Mouse (Mus musculus) hindbrain, embryonic 13.5 days (tissue): ENCODE results near the gene Slit1. TPM values are rescaled to one million over a fixed set of nuclear protein-coding genes. Genes with fewer than 3 reads are reported as not detected.

Experiments used
- ATAC-seq: fragments of 200-750 bp; cut with Nextera tagmentation; 2 replicates; pipeline ENCODE4 v1.8.0; 2017; ENCODE audit warnings: moderate TSS enrichment; ENCODE audit not compliant: low FRiP score
- H3K27ac ChIP-seq: fragments of 300-500 bp; sonication (generic); 2 replicates; pipeline ENCODE4 v1.5.1; 2015; ENCODE audit warnings: inconsistent platforms, mild to moderate bottlenecking, moderate library complexity
- H3K27me3 ChIP-seq: fragments of 300-500 bp; sonication (generic); 2 replicates; pipeline ENCODE4 v1.6.1; 2015; ENCODE audit warnings: mild to moderate bottlenecking, inconsistent platforms
- H3K36me3 ChIP-seq: fragments of 300-500 bp; sonication (generic); 2 replicates; pipeline ENCODE4 v1.6.1; 2015; ENCODE audit warnings: mild to moderate bottlenecking, inconsistent platforms
- H3K4me1 ChIP-seq: fragments of 300-500 bp; sonication (generic); replicated peaks from 2 replicates; pipeline ENCODE4 v1.6.1; 2015; ENCODE audit warnings: inconsistent platforms
- H3K4me2 ChIP-seq: fragments of 300-500 bp; sonication (generic); 2 replicates; pipeline ENCODE4 v1.6.1; 2015; ENCODE audit warnings: inconsistent platforms, mild to moderate bottlenecking, moderate library complexity
- H3K4me3 ChIP-seq: fragments of 300-500 bp; sonication (generic); 2 replicates; pipeline ENCODE4 v1.5.1; 2015; ENCODE audit warnings: mild to moderate bottlenecking, inconsistent platforms
- H3K9ac ChIP-seq: fragments of 300-500 bp; sonication (generic); 2 replicates; pipeline ENCODE4 v1.6.1; 2015; ENCODE audit warnings: mild to moderate bottlenecking, inconsistent platforms
- H3K9me3 ChIP-seq: fragments of 300-500 bp; sonication (generic); 2 replicates; pipeline ENCODE4 v1.6.1; 2016; ENCODE audit warnings: inconsistent platforms
- WGBS: fragments of 180-500 bp; shearing (Covaris S2); methylation state at CpG from one replicate; pipeline ENCODE4 v1.1.7; 2015; 5-methylcytosine and 5-hydroxymethylcytosine counted together
- polyA plus RNA-seq: library from polyadenylated mRNA; unstranded; fragments of >200 nt; fragmentation: Nextera tagmentation; extraction: Ambion mirVana; gene quantifications from 2 replicates; pipeline ENCODE4 v1.2.1, GENCODE M21; 2015

Slit1 gene
- polyA plus RNA-seq, 1 experiment from 2014 or later: 22.3 TPM

GRCm38 (mm10) chr19:41661466-41661865, 82.0 kb downstream of the Slit1 start:
- 44% methylated on average over 13 of the region's 13 CpGs for WGBS
- Histone ChIP-seq H3K9ac (no peak overlapping the region), H3K9me3 (no peaks in the 10 kb centered on the region), H3K36me3 (no peaks in the 10 kb centered on the region), H3K4me1 (peaks cover 91% of the 10 kb centered on the region), H3K27ac (no peak overlapping the region), H3K4me2 (no peak overlapping the region), H3K4me3 (no peak overlapping the region), H3K27me3 (peaks cover 73% of the 10 kb centered on the region)
- no peak for ATAC-seq

GRCm38 (mm10) chr19:41660999-41661374, 82.5 kb downstream of the Slit1 start:
- no peak for ATAC-seq
- Histone ChIP-seq H3K27ac (peak overlapping the region; percentile 40; the same call in 1 of the 2 replicates), H3K9me3 (no peaks in the 10 kb centered on the region), H3K9ac (no peak overlapping the region; the same call in 1 of the 2 replicates), H3K27me3 (peaks cover 69% of the 10 kb centered on the region), H3K4me3 (no peak overlapping the region), H3K36me3 (no peaks in the 10 kb centered on the region), H3K4me2 (no peak overlapping the region), H3K4me1 (peaks cover 91% of the 10 kb centered on the region)
- WGBS: 28% methylated on average over 4 of the region's 4 CpGs

- Histone ChIP-seq H3K36me3 (no peaks in the 10 kb centered on the region), H3K4me3 (no peak overlapping the region), H3K9me3 (no peaks in the 10 kb centered on the region), H3K27ac (peak overlapping the region; percentile 40), H3K4me2 (no peak overlapping the region), H3K9ac (peak overlapping the region; percentile 39; the same call in 1 of the 2 replicates), H3K27me3 (peaks cover 63% of the 10 kb centered on the region), H3K4me1 (peaks cover 91% of the 10 kb centered on the region)
- WGBS: 55% methylated on average over 17 of the region's 17 CpGs
- ATAC-seq: no peak
Measured at GRCm38 (mm10) chr19:41660294-41660998, 83.0 kb downstream of the Slit1 start.

GRCm38 (mm10) chr19:41657446-41657845, 86.0 kb downstream of the Slit1 start:
- H3K27me3 ChIP-seq: peaks cover 55% of the 10 kb centered on the region
- no peaks in the 10 kb centered on the region for H3K36me3 ChIP-seq
- H3K4me3 ChIP-seq: no peak overlapping the region
- H3K4me2 ChIP-seq: no peak overlapping the region
- 23% methylated on average over 9 of the region's 9 CpGs for WGBS
- H3K4me1 ChIP-seq: peaks cover 91% of the 10 kb centered on the region
- H3K9ac ChIP-seq: no peak overlapping the region
- H3K9me3 ChIP-seq: no peaks in the 10 kb centered on the region
- no peak overlapping the region for H3K27ac ChIP-seq
- ATAC-seq: no peak

GRCm38 (mm10) chr19:41656671-41657070, 86.8 kb downstream of the Slit1 start:
- Histone ChIP-seq H3K9me3 (no peaks in the 10 kb centered on the region), H3K27me3 (peaks cover 55% of the 10 kb centered on the region)
- WGBS: 85% methylated on average over 14 of the region's 14 CpGs

GRCm38 (mm10) chr19:41655970-41656369, 87.5 kb downstream of the Slit1 start:
- ATAC-seq: no peak
- no peaks in the 10 kb centered on the region for H3K36me3 ChIP-seq
- no peak overlapping the region for H3K4me3 ChIP-seq
- no peak overlapping the region for H3K9ac ChIP-seq
- H3K4me2 ChIP-seq: no peak overlapping the region
- H3K27me3 ChIP-seq: peaks cover 54% of the 10 kb centered on the region
- peaks cover 95% of the 10 kb centered on the region for H3K4me1 ChIP-seq
- 5% methylated on average over 9 of the region's 9 CpGs for WGBS
- H3K9me3 ChIP-seq: no peaks in the 10 kb centered on the region
- H3K27ac ChIP-seq: peak overlapping the region; percentile 76

More at GRCm38 (mm10) chr19:41656671-41657070, 86.8 kb downstream of the Slit1 start:
- Histone ChIP-seq H3K4me3 (no peak overlapping the region), H3K4me2 (no peak overlapping the region), H3K4me1 (peaks cover 95% of the 10 kb centered on the region), H3K27ac (peak overlapping the region; percentile 31), H3K36me3 (no peaks in the 10 kb centered on the region), H3K9ac (no peak overlapping the region)
- ATAC-seq: no peak

- 11% methylated on average over 6 of the region's 6 CpGs for WGBS
- peaks cover 95% of the 10 kb centered on the region for H3K4me1 ChIP-seq
- ATAC-seq: peak; percentile 37
- H3K27ac ChIP-seq: peak overlapping the region; percentile 76
- H3K9me3 ChIP-seq: no peaks in the 10 kb centered on the region
- H3K4me3 ChIP-seq: no peak overlapping the region
- no peaks in the 10 kb centered on the region for H3K36me3 ChIP-seq
- no peak overlapping the region for H3K4me2 ChIP-seq
- peaks cover 49% of the 10 kb centered on the region for H3K27me3 ChIP-seq
- H3K9ac ChIP-seq: peak overlapping the region; percentile 58
Measured at GRCm38 (mm10) chr19:41655089-41655783, 88.2 kb downstream of the Slit1 start.

- no peak overlapping the region for H3K4me3 ChIP-seq
- H3K9ac ChIP-seq: no peak overlapping the region
- H3K4me2 ChIP-seq: no peak overlapping the region
- no peaks in the 10 kb centered on the region; the same call in 1 of the 2 replicates for H3K36me3 ChIP-seq
- peak overlapping the region; percentile 72 for H3K27ac ChIP-seq
- peaks cover 39% of the 10 kb centered on the region for H3K27me3 ChIP-seq
- H3K9me3 ChIP-seq: no peaks in the 10 kb centered on the region
- H3K4me1 ChIP-seq: peaks cover 81% of the 10 kb centered on the region
- ATAC-seq: peak; percentile 29; the same call in 1 of the 2 replicates
- 11% methylated on average over 10 of the region's 10 CpGs for WGBS
Measured at GRCm38 (mm10) chr19:41651967-41652366, 91.5 kb downstream of the Slit1 start.

GRCm38 (mm10) chr19:41649394-41649793, 94.1 kb downstream of the Slit1 start:
- no peak overlapping the region for H3K27ac ChIP-seq
- peaks cover 16% of the 10 kb centered on the region for H3K36me3 ChIP-seq
- H3K4me2 ChIP-seq: no peak overlapping the region
- H3K9ac ChIP-seq: peak overlapping the region; percentile 30; the same call in 1 of the 2 replicates
- H3K27me3 ChIP-seq: peaks cover 38% of the 10 kb centered on the region; the same call in 1 of the 2 replicates
- H3K4me3 ChIP-seq: no peak overlapping the region
- WGBS: 33% methylated on average over 10 of the region's 10 CpGs
- H3K4me1 ChIP-seq: peaks cover 56% of the 10 kb centered on the region
- H3K9me3 ChIP-seq: no peaks in the 10 kb centered on the region
- ATAC-seq: no peak

GRCm38 (mm10) chr19:41646947-41647631, 96.4 kb downstream of the Slit1 start:
- 40% methylated on average over 16 of the region's 16 CpGs for WGBS
- Histone ChIP-seq H3K9me3 (no peaks in the 10 kb centered on the region), H3K4me3 (no peak overlapping the region), H3K36me3 (peaks cover 20% of the 10 kb centered on the region), H3K27me3 (peaks cover 33% of the 10 kb centered on the region; the same call in 1 of the 2 replicates), H3K9ac (no peak overlapping the region), H3K4me2 (no peak overlapping the region), H3K4me1 (peaks cover 40% of the 10 kb centered on the region), H3K27ac (no peak overlapping the region)
- no peak for ATAC-seq

GRCm38 (mm10) chr19:41643010-41643409, 100.5 kb downstream of the Slit1 start:
- Histone ChIP-seq H3K4me3 (no peak overlapping the region), H3K9ac (no peak overlapping the region), H3K36me3 (peaks cover 30% of the 10 kb centered on the region), H3K4me1 (peaks cover 17% of the 10 kb centered on the region), H3K9me3 (no peaks in the 10 kb centered on the region), H3K27me3 (peaks cover 22% of the 10 kb centered on the region; the same call in 1 of the 2 replicates), H3K4me2 (no peak overlapping the region), H3K27ac (no peak overlapping the region)
- no peak for ATAC-seq
- WGBS: 36% methylated on average over 11 of the region's 11 CpGs

GRCm38 (mm10) chr19:41634999-41635398, 108.5 kb downstream of the Slit1 start:
- no peak overlapping the region for H3K9ac ChIP-seq
- no peak overlapping the region for H3K4me2 ChIP-seq
- peaks cover 5% of the 10 kb centered on the region; the same call in 1 of the 2 replicates for H3K4me1 ChIP-seq
- no peak for ATAC-seq
- no peaks in the 10 kb centered on the region for H3K9me3 ChIP-seq
- peaks cover 14% of the 10 kb centered on the region; the same call in 1 of the 2 replicates for H3K27me3 ChIP-seq
- H3K36me3 ChIP-seq: peaks cover 42% of the 10 kb centered on the region
- no peak overlapping the region for H3K27ac ChIP-seq
- no peak overlapping the region for H3K4me3 ChIP-seq
- 59% methylated on average over 6 of the region's 6 CpGs for whole genome bisulfite sequencing
